ENCODE assay signal across 9 mouse cellular contexts in the genomic region with DNA sequence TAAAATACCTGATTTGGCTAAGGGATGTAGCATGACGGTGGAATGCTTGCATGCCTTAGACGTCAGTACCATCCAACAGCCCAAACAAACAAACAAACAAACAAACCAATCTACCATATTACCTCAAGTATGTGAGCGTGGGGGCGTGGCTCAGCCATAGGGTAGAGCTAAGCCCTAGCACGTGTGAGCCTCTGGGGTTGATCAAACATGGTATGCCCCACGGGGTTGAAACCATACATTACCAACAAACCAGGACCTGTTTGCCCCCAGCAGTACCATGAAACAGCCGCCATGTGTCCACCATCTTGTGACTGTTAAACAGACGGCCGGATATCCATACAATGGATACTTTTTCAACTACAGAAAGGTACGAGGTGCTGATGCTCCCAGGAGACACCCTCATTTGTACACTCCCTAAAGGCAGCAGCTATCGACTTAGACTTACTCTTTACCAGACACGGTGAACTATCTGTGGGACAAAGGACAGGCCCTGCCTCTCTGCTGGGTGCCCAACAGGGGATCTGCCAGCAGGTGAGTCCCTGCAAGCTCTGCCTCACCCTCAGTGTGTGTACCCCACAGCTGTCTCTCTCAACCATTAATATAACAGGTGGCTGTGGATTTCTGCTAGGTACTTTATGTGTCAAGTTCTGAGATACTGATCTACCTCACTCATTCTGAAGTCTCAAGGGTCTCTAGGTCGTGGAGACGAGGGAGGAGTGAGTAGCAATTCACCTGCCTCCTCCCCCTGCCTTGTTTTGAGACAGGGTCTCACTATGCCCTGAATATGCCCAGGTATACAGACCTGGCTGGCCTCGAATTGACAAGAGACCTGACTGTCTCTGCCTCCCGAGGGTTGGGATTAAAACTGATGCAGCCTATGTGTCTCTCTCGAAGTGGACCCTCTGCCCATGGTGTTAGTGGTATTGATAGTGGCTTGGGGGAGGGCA. TPM values are rescaled to one million over a fixed set of nuclear protein-coding genes. Genes with fewer than 3 reads are reported as not detected.
DNase-seq lines count a peak whose midpoint lies in the region; ATAC-seq and TF ChIP-seq lines count a peak whose summit lies in the region.
"Had no signal": no experiment of that assay in that cellular context is flagged by ENCODE, and none has a peak within 500 bp of the region (broad histone marks: within the 10 kb centered on the region; RNA-seq: fewer than 3 reads in every experiment).

No protein-coding gene starts in this region.

- no peak overlapping the region for H3K9ac ChIP-seq in lung, embryonic 14.5 days
- H3K9ac ChIP-seq in embryonic facial prominence, embryonic 13.5 days = no peak overlapping the region
- H3K9ac ChIP-seq in stomach, postnatal 0 days (ENCODE audit: low read length) = no peak overlapping the region
- H3K9ac ChIP-seq in hindbrain, embryonic 16.5 days (ENCODE audit: low read depth, low read length) = no peak overlapping the region
- H3K9ac ChIP-seq: forebrain, embryonic 15.5 days had no signal

- TF ChIP-seq EP300 in stomach, postnatal 0 days (optimal IDR thresholded peaks at IDR 0.05) = no peak

- no peak overlapping the region for H3K4me2 ChIP-seq in lung, embryonic 14.5 days
- no peak overlapping the region for H3K4me2 ChIP-seq in embryonic facial prominence, embryonic 13.5 days
- H3K4me2 ChIP-seq in stomach, postnatal 0 days (replicated peaks; ENCODE audit: low read depth) = no peak overlapping the region
- no peak overlapping the region for H3K4me2 ChIP-seq in hindbrain, embryonic 16.5 days (ENCODE audit: low read length)
- H3K4me2 ChIP-seq: forebrain, embryonic 15.5 days had no signal

- DNase-seq in lung, embryonic 14.5 days = no peak
- DNase-seq in lung, postnatal 14 days = no peak
- DNase-seq in limb, embryonic 10.5 days (ENCODE audit: low spot score) = peak; percentile 27
- peak; percentile 15 for DNase-seq in stomach, postnatal 0 days (ENCODE audit: low spot score)
- DNase-seq: cerebellum, adult 9-11 months had no signal

- ATAC-seq in lung, embryonic 14.5 days (ENCODE audit: insufficient read depth) = no peak
- ATAC-seq in embryonic facial prominence, embryonic 13.5 days (ENCODE audit: insufficient number of reproducible peaks, insufficient read depth, low FRiP score, low TSS enrichment, low read depth) = no peak
- no peak for ATAC-seq in stomach, postnatal 0 days (ENCODE audit: low FRiP score, low TSS enrichment)
- no peak for ATAC-seq in cerebellum, adult (ENCODE audit: insufficient number of reproducible peaks, low FRiP score, low TSS enrichment)
- ATAC-seq in hindbrain, embryonic 16.5 days = no peak
- ATAC-seq: forebrain, embryonic 15.5 days had no signal

- no peaks in the 10 kb centered on the region for H3K27me3 ChIP-seq in lung, embryonic 14.5 days (ENCODE audit: insufficient read depth, low read length)
- no peaks in the 10 kb centered on the region for H3K27me3 ChIP-seq in embryonic facial prominence, embryonic 13.5 days
- no peaks in the 10 kb centered on the region for H3K27me3 ChIP-seq in limb, embryonic 10.5 days (ENCODE audit: low read depth, poor library complexity, severe bottlenecking)
- no peaks in the 10 kb centered on the region for H3K27me3 ChIP-seq in stomach, postnatal 0 days (ENCODE audit: control insufficient read depth, insufficient read depth, low read length)
- H3K27me3 ChIP-seq in hindbrain, embryonic 16.5 days (replicated peaks; ENCODE audit: control insufficient read depth, insufficient read depth, low read length) = no peaks in the 10 kb centered on the region; the same call in 1 of the 2 replicates
- H3K27me3 ChIP-seq: forebrain, embryonic 15.5 days had no signal

- 83% methylated on average over 17 of the region's 17 CpGs for WGBS in lung, embryonic 14.5 days
- 83% methylated on average over 17 of the region's 17 CpGs for whole genome bisulfite sequencing in embryonic facial prominence, embryonic 13.5 days
- WGBS in limb, embryonic 10.5 days = 90% methylated on average over 17 of the region's 17 CpGs
- WGBS in stomach, postnatal 0 days = 88% methylated on average over 17 of the region's 17 CpGs
- WGBS in hindbrain, embryonic 16.5 days = 90% methylated on average over 17 of the region's 17 CpGs

- no peaks in the 10 kb centered on the region; the same call in 1 of the 2 replicates for H3K9me3 ChIP-seq in lung, embryonic 14.5 days (ENCODE audit: low read depth, low read length)
- H3K9me3 ChIP-seq in embryonic facial prominence, embryonic 13.5 days = peaks cover 7% of the 10 kb centered on the region
- no peaks in the 10 kb centered on the region for H3K9me3 ChIP-seq in limb, embryonic 10.5 days (replicated peaks)
- H3K9me3 ChIP-seq in stomach, postnatal 0 days (ENCODE audit: control insufficient read depth, low read length) = no peaks in the 10 kb centered on the region
- peaks cover 4% of the 10 kb centered on the region for H3K9me3 ChIP-seq in hindbrain, embryonic 16.5 days (ENCODE audit: control insufficient read depth, low read length)
- H3K9me3 ChIP-seq: forebrain, embryonic 15.5 days had no signal

- peaks cover 30% of the 10 kb centered on the region for H3K4me1 ChIP-seq in lung, embryonic 14.5 days (ENCODE audit: insufficient read depth)
- H3K4me1 ChIP-seq in embryonic facial prominence, embryonic 13.5 days = peaks cover 42% of the 10 kb centered on the region
- H3K4me1 ChIP-seq in limb, embryonic 10.5 days = peaks cover 51% of the 10 kb centered on the region
- peaks cover 8% of the 10 kb centered on the region; the same call in 1 of the 2 replicates for H3K4me1 ChIP-seq in stomach, postnatal 0 days (replicated peaks; ENCODE audit: control insufficient read depth, insufficient read depth)
- no peaks in the 10 kb centered on the region for H3K4me1 ChIP-seq in hindbrain, embryonic 16.5 days (ENCODE audit: control insufficient read depth, insufficient read depth, low read depth, low read length)

- H3K36me3 ChIP-seq in lung, embryonic 14.5 days (ENCODE audit: insufficient read depth) = no peaks in the 10 kb centered on the region
- no peaks in the 10 kb centered on the region for H3K36me3 ChIP-seq in embryonic facial prominence, embryonic 13.5 days
- 0 out of 2 replicates have a peak, but pooled peaks cover 7% of the 10 kb centered on the region for H3K36me3 ChIP-seq in limb, embryonic 10.5 days
- no peaks in the 10 kb centered on the region for H3K36me3 ChIP-seq in stomach, postnatal 0 days (ENCODE audit: control insufficient read depth, insufficient read depth, low read length)
- H3K36me3 ChIP-seq in hindbrain, embryonic 16.5 days (ENCODE audit: control insufficient read depth, insufficient read depth, low read length) = no peaks in the 10 kb centered on the region
- H3K36me3 ChIP-seq: forebrain, embryonic 15.5 days had no signal

- H3K27ac ChIP-seq in lung, embryonic 14.5 days (ENCODE audit: low read depth) = peak overlapping the region; percentile 89; the same call in 1 of the 2 replicates
- peak overlapping the region; percentile 95 for H3K27ac ChIP-seq in embryonic facial prominence, embryonic 13.5 days
- H3K27ac ChIP-seq in limb, embryonic 10.5 days = peak overlapping the region; percentile 59; the same call in 1 of the 2 replicates
- H3K27ac ChIP-seq in stomach, postnatal 0 days (replicated peaks) = peak overlapping the region; percentile 63; the same call in 1 of the 2 replicates
- no peak overlapping the region for H3K27ac ChIP-seq in hindbrain, embryonic 16.5 days (ENCODE audit: low read depth, low read length)
- H3K27ac ChIP-seq: forebrain, embryonic 15.5 days had no signal

- TF ChIP-seq CTCF in lung, embryonic 14.5 days (IDR thresholded peaks at IDR 0.05; ENCODE audit: low read depth) = no peak
- TF ChIP-seq CTCF in stomach, postnatal 0 days (IDR thresholded peaks at IDR 0.05; ENCODE audit: low read depth) = no peak

- no peak overlapping the region for H3K4me3 ChIP-seq in lung, embryonic 14.5 days (ENCODE audit: low read depth, low read length)
- no peak overlapping the region for H3K4me3 ChIP-seq in embryonic facial prominence, embryonic 13.5 days
- no peak overlapping the region for H3K4me3 ChIP-seq in limb, embryonic 10.5 days
- no peak overlapping the region for H3K4me3 ChIP-seq in stomach, postnatal 0 days (ENCODE audit: low read depth, low read length)
- H3K4me3 ChIP-seq in hindbrain, embryonic 16.5 days (ENCODE audit: low read length) = no peak overlapping the region
- H3K4me3 ChIP-seq: forebrain, embryonic 15.5 days had no signal

RNA-seq across cellular contexts. Expression of a gene that starts 8.4 kb away (rescaled TPM):
- polyA plus RNA-seq in lung, embryonic 14.5 days (2014; fragmentation: Nextera tagmentation; extraction: Ambion mirVana) = 20.8 and 21.9 TPM in 2 replicates
- 20.8 and 21.3 TPM in 2 replicates for polyA plus RNA-seq in embryonic facial prominence, embryonic 13.5 days (2015; fragmentation: Nextera tagmentation; extraction: Ambion mirVana)
- 13.4 and 14.2 TPM in 2 replicates for polyA plus RNA-seq in limb, embryonic 10.5 days (2016; fragmentation: Nextera tagmentation; extraction: Ambion mirVana)
- polyA plus RNA-seq in stomach, postnatal 0 days (2015; fragmentation: Nextera tagmentation; extraction: Ambion mirVana) = 17.5 and 18.3 TPM in 2 replicates
- 3.9 and 4.2 TPM in 2 replicates for polyA plus RNA-seq in hindbrain, embryonic 16.5 days (2015; fragmentation: Nextera tagmentation; extraction: Ambion mirVana)

Comparison
In these comparisons a context has a peak if more than half of its experiments do, and no peak if none do; other contexts are left out.
1. DNase-seq: peak in limb, embryonic 10.5 days (single experiment) and stomach, postnatal 0 days (single experiment); none in lung, embryonic 14.5 days (single experiment) and lung, postnatal 14 days (single experiment).